11 mouse cellular contexts compared by ENCODE assay signal in the genomic region with DNA sequence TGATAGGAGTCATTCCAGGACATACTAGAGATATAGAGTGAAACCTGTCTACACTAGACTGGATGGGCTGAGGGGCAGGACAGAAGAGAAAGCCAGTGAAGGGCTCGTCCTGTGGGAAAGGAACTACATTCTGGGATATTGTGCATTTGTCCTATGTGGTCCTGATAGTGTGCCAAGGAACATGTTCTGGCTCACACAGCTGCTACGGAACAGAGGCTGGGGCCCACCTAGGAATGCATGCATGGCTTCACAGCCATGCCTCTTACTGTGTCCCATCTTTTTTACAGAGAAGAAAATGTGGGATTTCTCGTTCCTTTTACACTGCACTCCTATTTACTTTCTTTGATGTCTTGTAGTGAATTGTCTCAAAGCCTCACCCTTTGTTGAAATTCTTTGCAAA.
A peak's percentile ranks its signal among the peaks of the same experiment; 100 is the strongest.
DNase-seq lines count a peak whose midpoint lies in the region; ATAC-seq and TF ChIP-seq lines count a peak whose summit lies in the region.
"Had no signal": no experiment of that assay in that cellular context is flagged by ENCODE, and none has a peak within 500 bp of the region (broad histone marks: within the 10 kb centered on the region; RNA-seq: fewer than 3 reads in every experiment).

No protein-coding gene starts in this region.

- peak overlapping the region; percentile 84 for H3K27ac ChIP-seq in gastrocnemius, adult 2 months
- H3K27ac ChIP-seq in layer of hippocampus, adult 2 months, result peak overlapping the region; percentile 84
- H3K27ac ChIP-seq in intestine, embryonic 15.5 days, result 0 out of 2 replicates have a peak overlapping the region, but pooled peaks have one; percentile 74
- peak overlapping the region; percentile 84 for H3K27ac ChIP-seq in stomach, embryonic 15.5 days

- ATAC-seq in intestine, embryonic 15.5 days, result peak; percentile 18; the same call in 1 of the 2 replicates
- no peak for ATAC-seq in stomach, embryonic 15.5 days (ENCODE audit: insufficient read depth, low FRiP score, low read depth)

- intact Hi-C loops in gastrocnemius, adult 2 months (cut with DNase I), result loop anchor here (5.0 to 10.0 kb wide), 2 partner anchors 473 to 586 kb away; a partner anchor contains a TSS
- intact Hi-C loops in gastrocnemius, postnatal 36 days (cut with DNase I), result no loop called here
- intact Hi-C loops in left cerebral cortex, postnatal 36 days (cut with DNase I), result no loop called here

- no peak for TF ChIP-seq CTCF in gastrocnemius, adult 2 months (IDR thresholded peaks at IDR 0.05)
- no peak for TF ChIP-seq CTCF in layer of hippocampus, adult 2 months (conservative IDR thresholded peaks at IDR 0.05)

- DNase-seq in gastrocnemius, adult 2 months, result no peak
- no peak for DNase-seq in gastrocnemius, postnatal 36 days
- no peak for DNase-seq in layer of hippocampus, adult 2 months (ENCODE audit: low spot score in 2 of 2)
- no peak for DNase-seq in layer of hippocampus, postnatal 25 days (ENCODE audit: extremely low spot score in 1 of 2, low spot score in 1 of 2)
- DNase-seq in left cerebral cortex, postnatal 36 days (ENCODE audit: low spot score in 2 of 2), result no peak
- DNase-seq: adrenal gland, adult 2 months; liver; lung, postnatal 10 days had no signal

- WGBS in intestine, embryonic 15.5 days, result 67% methylated on average over 3 of the region's 3 CpGs
- WGBS in stomach, embryonic 15.5 days, result 71% methylated on average over 3 of the region's 3 CpGs

- H3K4me2 ChIP-seq in intestine, embryonic 15.5 days (replicated peaks), result no peak overlapping the region
- H3K4me2 ChIP-seq in stomach, embryonic 15.5 days, result no peak overlapping the region

- no peak overlapping the region for H3K9ac ChIP-seq in intestine, embryonic 15.5 days
- no peak overlapping the region for H3K9ac ChIP-seq in stomach, embryonic 15.5 days

- H3K27me3 ChIP-seq in intestine, embryonic 15.5 days (replicated peaks), result no peaks in the 10 kb centered on the region
- no peaks in the 10 kb centered on the region for H3K27me3 ChIP-seq in stomach, embryonic 15.5 days (replicated peaks)
- H3K27me3 ChIP-seq: CH12.LX had no signal

- H3K4me1 ChIP-seq in intestine, embryonic 15.5 days (replicated peaks), result peaks cover 11% of the 10 kb centered on the region
- H3K4me1 ChIP-seq in stomach, embryonic 15.5 days, result peaks cover 5% of the 10 kb centered on the region; the same call in 1 of the 2 replicates

- no peaks in the 10 kb centered on the region for H3K9me3 ChIP-seq in intestine, embryonic 15.5 days
- no peaks in the 10 kb centered on the region for H3K9me3 ChIP-seq in stomach, embryonic 15.5 days

- no peak overlapping the region for H3K4me3 ChIP-seq in gastrocnemius, adult 2 months
- H3K4me3 ChIP-seq in layer of hippocampus, adult 2 months, result no peak overlapping the region
- no peak overlapping the region for H3K4me3 ChIP-seq in intestine, embryonic 15.5 days (replicated peaks)
- no peak overlapping the region for H3K4me3 ChIP-seq in stomach, embryonic 15.5 days (replicated peaks)

- no peaks in the 10 kb centered on the region for H3K36me3 ChIP-seq in intestine, embryonic 15.5 days
- H3K36me3 ChIP-seq in stomach, embryonic 15.5 days, result no peaks in the 10 kb centered on the region
